Mouse (Mus musculus) lung, postnatal 4 days (tissue): ENCODE data around the gene Crebrf.

ENCODE experiments used
- DNase-seq, 2 experiments: peaks; one replicate each; pipeline ENCODE4 v3.0.0; 2021

Crebrf gene

GRCm38 (mm10) chr17:26715271-26715758 lies at the start of gene Crebrf:
TSS of gene Crebrf (plus strand) at chr17:26715650.
- DNase-seq, result peak; percentile 99 to 100

- DNase-seq, result no peak
Measured at GRCm38 (mm10) chr17:26671268-26671667, 44.2 kb upstream of the Crebrf start.

GRCm38 (mm10) chr17:26675845-26676244 lies 39.6 kb upstream of the Crebrf start:
- no peak for DNase-seq

GRCm38 (mm10) chr17:26676252-26676615 lies 39.2 kb upstream of the Crebrf start:
- peak; percentile 92 for DNase-seq

GRCm38 (mm10) chr17:26676616-26677376 lies 38.7 kb upstream of the Crebrf start:
- peak; percentile 79 to 84 for DNase-seq

GRCm38 (mm10) chr17:26677711-26678637 lies 37.5 kb upstream of the Crebrf start:
- no peak for DNase-seq

- DNase-seq, result no peak
Measured at GRCm38 (mm10) chr17:26681276-26681675, 34.2 kb upstream of the Crebrf start.

- DNase-seq, result no peak
Measured at GRCm38 (mm10) chr17:26686334-26687000, 29.0 kb upstream of the Crebrf start.

- no peak for DNase-seq
Measured at GRCm38 (mm10) chr17:26688795-26689735, 26.4 kb upstream of the Crebrf start.

- no peak for DNase-seq
Measured at GRCm38 (mm10) chr17:26689810-26690209, 25.6 kb upstream of the Crebrf start.

GRCm38 (mm10) chr17:26690236-26690635 lies 25.2 kb upstream of the Crebrf start:
- no peak for DNase-seq

GRCm38 (mm10) chr17:26691110-26691509 lies 24.3 kb upstream of the Crebrf start:
- DNase-seq, result peak in 1 of 2 experiments; percentile 28

GRCm38 (mm10) chr17:26693424-26693823 lies 22.0 kb upstream of the Crebrf start:
- DNase-seq, result no peak

GRCm38 (mm10) chr17:26694171-26694570 lies 21.3 kb upstream of the Crebrf start:
- no peak for DNase-seq

GRCm38 (mm10) chr17:26695193-26695592 lies 20.3 kb upstream of the Crebrf start:
- DNase-seq, result no peak

GRCm38 (mm10) chr17:26698846-26699245 lies 16.6 kb upstream of the Crebrf start:
- no peak for DNase-seq

GRCm38 (mm10) chr17:26699819-26700616 lies 15.4 kb upstream of the Crebrf start:
- DNase-seq, result peak; percentile 83 to 89

- DNase-seq, result no peak
Measured at GRCm38 (mm10) chr17:26701565-26701964, 13.9 kb upstream of the Crebrf start.

GRCm38 (mm10) chr17:26702621-26703020 lies 12.8 kb upstream of the Crebrf start:
- DNase-seq, result no peak

GRCm38 (mm10) chr17:26703671-26704070 lies 11.8 kb upstream of the Crebrf start:
- DNase-seq, result no peak
